Mouse (Mus musculus): ENCODE results near the gene Abcb9. TPM values are rescaled to one million over a fixed set of nuclear protein-coding genes. Genes with fewer than 3 reads are reported as not detected.

Gene Abcb9
- total and polyA plus RNA-seq, 2 experiments from 2014 or later: 19.7 to 25.0 TPM

DNA sequence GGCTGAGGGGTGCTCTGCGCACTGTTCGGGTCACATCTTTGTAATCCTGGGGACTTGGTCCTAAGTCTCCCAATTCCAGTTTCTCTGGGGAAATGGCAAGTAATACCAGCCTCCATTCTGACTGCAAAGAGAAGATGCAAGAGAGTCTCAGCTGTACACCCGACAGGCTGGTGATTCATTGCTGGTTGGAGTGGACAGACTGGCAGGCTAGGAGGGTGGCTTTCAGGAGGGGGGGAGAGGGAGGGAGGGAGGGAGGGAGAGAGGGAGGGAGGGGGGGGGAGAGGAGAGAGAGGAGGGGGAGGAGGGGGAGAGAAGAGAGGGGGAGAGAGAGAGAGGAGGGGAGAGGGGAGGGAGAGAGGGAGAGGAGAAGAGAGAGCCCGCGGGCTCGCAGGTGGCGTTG, 19.9 kb upstream of the Abcb9 start:
- Histone ChIP-seq H3K9ac (peak overlapping the region; percentile 92), H3K36me3 (ENCODE audit: insufficient read depth) (peaks cover 28% of the 10 kb centered on the region), H3K27me3 (ENCODE audit: insufficient read depth, low read length) (no peaks in the 10 kb centered on the region), H3K27ac (ENCODE audit: low read depth, low read length) (peak overlapping the region; percentile 86), H3K4me3 (ENCODE audit: low read depth, low read length) (peak overlapping the region; percentile 85), H3K4me1 (ENCODE audit: insufficient read depth) (peaks cover 14% of the 10 kb centered on the region; the same call in 1 of the 2 replicates), H3K4me2 (ENCODE audit: low read depth) (peak overlapping the region; percentile 82), H3K9me3 (ENCODE audit: low read length) (no peaks in the 10 kb centered on the region)
- no peak for DNase-seq
- TF ChIP-seq CTCF (IDR thresholded peaks at IDR 0.05; ENCODE audit: low read depth): no peak
- ATAC-seq: no peak
- WGBS: 24% methylated on average over 7 of the region's 7 CpGs

DNA sequence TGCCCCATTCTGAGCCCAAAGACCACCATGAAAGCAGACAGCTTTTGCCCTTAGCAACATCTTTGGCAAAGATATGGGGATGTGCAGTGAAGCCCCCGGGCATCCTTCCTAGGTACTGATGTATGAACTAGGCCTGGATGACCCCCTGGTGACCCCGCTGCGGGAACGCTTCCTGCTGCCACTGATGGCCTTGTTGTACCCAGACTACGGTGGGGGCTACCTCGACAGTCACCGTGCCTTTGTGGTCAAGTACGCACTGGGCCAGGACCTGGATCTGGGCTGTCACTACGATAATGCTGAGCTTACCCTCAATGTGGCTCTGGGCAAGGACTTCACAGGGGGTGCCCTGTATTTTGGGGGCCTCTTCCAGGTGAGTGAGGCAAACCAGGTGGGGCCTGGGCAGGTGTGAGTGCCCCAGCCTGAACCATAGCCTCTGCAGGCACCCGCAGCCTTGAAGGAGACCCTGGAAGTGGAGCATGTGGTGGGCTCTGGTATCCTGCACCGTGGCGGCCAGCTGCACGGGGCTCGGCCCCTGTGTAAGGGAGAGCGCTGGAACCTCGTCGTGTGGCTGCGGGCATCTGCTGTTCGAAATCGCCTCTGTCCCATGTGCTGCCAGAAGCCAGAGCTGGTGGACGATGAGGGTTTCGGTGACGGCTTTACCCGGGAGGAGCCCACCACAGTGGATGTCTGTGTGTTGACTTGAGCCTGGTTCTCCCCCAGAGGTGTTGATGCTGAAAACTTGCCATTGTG, 18.9 kb upstream of the Abcb9 start:
- 93% methylated on average over 24 of the region's 24 CpGs for WGBS
- no peak for DNase-seq

DNA sequence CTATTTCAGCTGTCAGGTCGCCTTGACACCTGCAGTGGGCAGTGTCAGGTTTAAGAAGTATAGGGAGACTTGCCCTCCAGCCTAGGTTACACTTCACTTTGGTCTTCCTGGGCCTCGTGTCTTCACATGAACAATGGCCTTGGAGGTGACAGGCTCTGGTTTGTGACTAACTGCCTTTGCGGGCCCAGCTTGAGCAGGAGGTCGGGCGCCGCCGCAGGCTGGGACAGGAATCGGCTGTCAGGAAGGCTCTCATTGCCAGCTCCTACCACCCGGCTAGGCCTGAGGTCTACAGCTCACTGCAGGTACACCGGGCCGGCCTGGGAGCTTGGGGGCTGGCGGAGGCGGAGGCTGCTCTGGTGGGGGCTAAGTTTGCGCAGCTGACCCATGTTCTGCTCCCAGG, 17.4 kb upstream of the Abcb9 start:
- Histone ChIP-seq H3K4me2 (ENCODE audit: low read depth) (peak overlapping the region; percentile 86), H3K4me3 (ENCODE audit: low read depth, low read length) (peak overlapping the region; percentile 83), H3K9ac (peak overlapping the region; percentile 62), H3K9me3 (ENCODE audit: low read length) (no peaks in the 10 kb centered on the region), H3K36me3 (ENCODE audit: insufficient read depth) (peaks cover 9% of the 10 kb centered on the region), H3K4me1 (ENCODE audit: insufficient read depth) (peaks cover 14% of the 10 kb centered on the region; the same call in 1 of the 2 replicates), H3K27me3 (ENCODE audit: insufficient read depth, low read length) (no peaks in the 10 kb centered on the region), H3K27ac (ENCODE audit: low read depth, low read length) (peak overlapping the region; percentile 48; the same call in 1 of the 2 replicates)
- DNase-seq: peak; percentile 56
- peak; percentile 66 for TF ChIP-seq CTCF (IDR thresholded peaks at IDR 0.05; ENCODE audit: low read depth)
- 15% methylated on average over 14 of the region's 14 CpGs for WGBS
- ATAC-seq: no peak

More for the DNA sequence above, 18.9 kb upstream of the Abcb9 start:
- Histone ChIP-seq H3K9me3 (ENCODE audit: low read length) (no peaks in the 10 kb centered on the region), H3K27ac (ENCODE audit: low read depth, low read length) (no peak overlapping the region), H3K27me3 (ENCODE audit: insufficient read depth, low read length) (no peaks in the 10 kb centered on the region), H3K4me3 (ENCODE audit: low read depth, low read length) (no peak overlapping the region), H3K9ac (no peak overlapping the region), H3K4me1 (ENCODE audit: insufficient read depth) (peaks cover 14% of the 10 kb centered on the region; the same call in 1 of the 2 replicates), H3K4me2 (ENCODE audit: low read depth) (no peak overlapping the region), H3K36me3 (ENCODE audit: insufficient read depth) (peaks cover 23% of the 10 kb centered on the region)
- TF ChIP-seq CTCF (IDR thresholded peaks at IDR 0.05; ENCODE audit: low read depth): no peak
- ATAC-seq: no peak

DNA sequence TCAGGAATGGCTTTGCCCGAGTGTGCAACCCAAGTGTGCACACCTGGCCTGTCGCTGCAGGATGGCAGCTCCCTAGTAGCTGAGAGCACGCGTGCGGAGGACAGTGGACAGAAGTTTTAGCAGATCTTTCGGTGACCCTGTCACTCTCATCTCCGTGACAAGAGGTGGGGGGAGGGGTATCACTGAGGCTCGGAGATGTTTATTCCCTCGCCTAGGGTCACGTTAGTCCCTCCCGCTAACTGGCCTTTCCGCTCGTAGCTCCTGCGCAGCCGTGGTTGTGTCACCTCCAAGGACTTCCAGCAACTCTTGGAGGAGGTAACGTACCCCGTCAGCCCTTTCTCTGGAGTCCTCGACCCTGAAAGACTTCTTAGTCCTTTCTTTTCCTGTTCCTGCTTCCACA, 16.9 kb upstream of the Abcb9 start:
- peak overlapping the region; percentile 62 for H3K9ac ChIP-seq
- peaks cover 4% of the 10 kb centered on the region; the same call in 1 of the 2 replicates for H3K36me3 ChIP-seq (ENCODE audit: insufficient read depth)
- no peak for DNase-seq
- ATAC-seq: no peak
- peaks cover 14% of the 10 kb centered on the region; the same call in 1 of the 2 replicates for H3K4me1 ChIP-seq (ENCODE audit: insufficient read depth)
- peak overlapping the region; percentile 92 for H3K27ac ChIP-seq (ENCODE audit: low read depth, low read length)
- no peaks in the 10 kb centered on the region for H3K27me3 ChIP-seq (ENCODE audit: insufficient read depth, low read length)
- H3K4me3 ChIP-seq (ENCODE audit: low read depth, low read length): peak overlapping the region; percentile 83
- no peak for TF ChIP-seq CTCF (IDR thresholded peaks at IDR 0.05; ENCODE audit: low read depth)
- under 1% methylated on average over 18 of the region's 18 CpGs for WGBS
- H3K9me3 ChIP-seq (ENCODE audit: low read length): no peaks in the 10 kb centered on the region
- peak overlapping the region; percentile 86 for H3K4me2 ChIP-seq (ENCODE audit: low read depth)

DNA sequence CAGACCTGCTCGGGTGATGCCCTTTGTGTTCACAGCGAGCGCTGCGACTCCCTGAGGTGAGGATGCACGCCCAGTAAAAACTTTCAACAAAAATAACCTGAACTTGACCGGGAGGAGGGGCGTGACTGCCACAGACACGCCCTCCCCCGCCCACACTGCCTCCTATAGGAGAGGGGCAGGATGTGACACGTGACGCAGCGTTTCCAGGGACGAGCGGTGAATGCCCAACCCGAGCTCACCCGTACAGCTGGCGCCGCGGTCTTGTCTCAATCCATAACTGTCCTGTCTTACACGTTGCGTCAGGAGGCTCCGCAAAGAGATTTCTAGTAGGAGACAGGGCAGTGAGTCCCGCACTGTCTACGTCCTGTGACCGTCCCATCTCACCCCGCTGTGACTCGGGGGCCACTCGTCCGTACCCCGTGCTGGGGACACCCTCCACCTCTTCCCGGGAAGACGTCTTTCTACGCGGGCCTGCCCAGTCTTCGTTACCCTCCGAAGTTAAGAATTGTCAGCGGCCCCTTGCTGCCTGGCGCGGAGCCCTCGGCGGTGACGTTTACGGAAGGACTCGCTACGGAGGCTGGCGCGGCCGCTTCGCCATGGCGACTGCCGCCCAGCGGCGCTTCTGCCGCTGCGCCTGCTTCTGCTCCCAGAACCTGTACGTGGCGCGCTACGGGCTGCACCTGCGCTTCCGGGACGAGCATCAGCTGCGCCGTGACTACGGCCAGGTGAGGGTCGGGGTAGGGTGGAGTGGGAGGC, 16.3 kb upstream of the Abcb9 start, which contains the start of gene Ogfod2:
Ogfod2 (plus strand) TSS at position 556 of the 756 bp plus-strand sequence.
- no peaks in the 10 kb centered on the region for H3K27me3 ChIP-seq (ENCODE audit: insufficient read depth, low read length)
- peak within 1 kb of the TSS; percentile 83 for H3K4me3 ChIP-seq (ENCODE audit: low read depth, low read length)
- peaks cover 4% of the 10 kb centered on the region; the same call in 1 of the 2 replicates for H3K36me3 ChIP-seq (ENCODE audit: insufficient read depth)
- H3K9ac ChIP-seq: peak within 1 kb of the TSS; percentile 62
- peak within 1 kb of the TSS; percentile 86 for H3K4me2 ChIP-seq (ENCODE audit: low read depth)
- peak within 1 kb of the TSS; percentile 92 for H3K27ac ChIP-seq (ENCODE audit: low read depth, low read length)
- H3K9me3 ChIP-seq (ENCODE audit: low read length): no peaks in the 10 kb centered on the region
- ATAC-seq (peak; percentile 96), DNase-seq (peak; percentile 99)
- H3K4me1 ChIP-seq (ENCODE audit: insufficient read depth): peaks cover 12% of the 10 kb centered on the region; the same call in 1 of the 2 replicates
- 3% methylated on average over 66 of the region's 66 CpGs for WGBS
- peak; percentile 77 for TF ChIP-seq CTCF (IDR thresholded peaks at IDR 0.05; ENCODE audit: low read depth)

DNA sequence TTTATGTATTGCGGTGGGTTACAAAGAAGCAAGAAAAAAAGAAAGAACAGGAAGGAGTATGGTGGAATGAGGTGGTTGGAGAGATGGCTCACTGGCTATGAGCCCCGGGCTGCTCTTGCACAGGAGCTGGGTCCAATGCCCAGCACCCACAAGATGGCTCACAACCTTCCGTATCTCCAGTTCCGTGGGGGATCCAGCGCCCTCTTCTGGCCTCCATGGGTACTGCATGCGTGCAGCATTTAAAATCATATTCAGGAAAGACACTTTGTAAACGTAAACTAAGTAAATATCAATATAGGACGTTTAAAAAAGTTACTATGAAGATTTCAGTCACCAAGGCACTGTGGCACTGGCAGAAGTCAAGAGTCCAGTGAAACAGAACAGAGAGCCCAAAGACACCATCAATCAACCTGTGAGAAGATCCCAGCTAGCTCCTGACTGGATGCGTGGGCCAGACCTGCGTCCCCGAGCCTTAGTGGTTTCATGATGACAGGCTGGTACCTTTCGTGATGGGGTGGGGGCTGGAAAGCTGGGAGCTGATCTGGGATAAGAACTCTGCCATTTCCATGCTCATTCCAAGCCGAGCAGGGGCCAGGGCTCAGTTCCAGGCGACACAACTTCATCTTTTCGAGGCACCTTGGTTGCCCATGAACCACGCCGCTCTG, 15.6 kb upstream of the Abcb9 start:
- H3K4me2 ChIP-seq (ENCODE audit: low read depth): peak overlapping the region; percentile 86
- H3K9me3 ChIP-seq (ENCODE audit: low read length): no peaks in the 10 kb centered on the region
- peaks cover 4% of the 10 kb centered on the region; the same call in 1 of the 2 replicates for H3K36me3 ChIP-seq (ENCODE audit: insufficient read depth)
- H3K27ac ChIP-seq (ENCODE audit: low read depth, low read length): 0 out of 2 replicates have a peak overlapping the region, but pooled peaks have one; percentile 30
- H3K9ac ChIP-seq: peak overlapping the region; percentile 62; the same call in 1 of the 2 replicates
- WGBS: 19% methylated on average over 17 of the region's 17 CpGs
- H3K27me3 ChIP-seq (ENCODE audit: insufficient read depth, low read length): no peaks in the 10 kb centered on the region
- peak overlapping the region; percentile 83 for H3K4me3 ChIP-seq (ENCODE audit: low read depth, low read length)
- DNase-seq (peak; percentile 50), ATAC-seq (peak; percentile 2)
- peak; percentile 81 for TF ChIP-seq CTCF (IDR thresholded peaks at IDR 0.05; ENCODE audit: low read depth)
- 0 out of 2 replicates have a peak, but pooled peaks cover 7% of the 10 kb centered on the region for H3K4me1 ChIP-seq (ENCODE audit: insufficient read depth)
